Mouse (Mus musculus) B cell, adult 67 days (primary cell): ENCODE results near the gene Frzb. TPM values are rescaled to one million over a fixed set of nuclear protein-coding genes. Genes with fewer than 3 reads are reported as not detected.

Experiments
- total RNA-seq, 2 experiments: library from RNA; stranded (reverse); gene quantifications; 4 replicates each; pipeline ENCODE4 v1.2.4; 2023

Gene Frzb
- total RNA-seq: not detected

DNA sequence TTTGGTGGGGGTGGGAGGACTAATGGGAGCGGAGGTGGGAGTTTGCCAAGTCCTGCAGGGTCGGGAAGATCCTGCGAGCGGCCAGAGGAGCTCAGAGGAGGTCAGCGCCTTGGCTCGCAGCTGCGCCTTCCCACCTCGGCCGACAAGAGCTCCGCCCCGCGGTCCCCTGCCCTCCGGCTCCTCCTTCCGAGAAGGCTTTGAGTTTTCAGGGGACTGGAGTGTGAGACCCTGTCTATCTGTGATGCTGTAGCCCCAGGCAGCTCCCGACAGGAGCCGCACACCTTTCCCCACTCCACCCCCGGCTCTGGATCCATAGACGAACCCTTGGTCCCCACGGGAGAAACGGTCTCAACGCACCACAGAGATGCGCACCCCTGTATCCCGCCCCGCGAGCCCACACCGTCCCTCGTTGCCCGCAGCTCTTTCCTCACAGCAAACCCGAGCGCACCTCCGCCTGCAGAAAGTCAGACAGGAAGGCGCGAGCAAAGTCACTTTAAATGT lies at the start of gene Frzb:
Gene Frzb (minus strand): TSS at position 335 of the 501 bp plus-strand sequence.

Other genes with a start within 250 kb of the Frzb start
- gene Prdx6b, start 155.2 kb downstream of the Frzb start, total RNA-seq: not detected
- 10 to 100 TPM; 43.5 to 57.4 TPM for gene Dnajc10, start 132.2 kb downstream of the Frzb start, total RNA-seq
- under 1 TPM in 1 of 2 experiments, not detected in 1; 0.12 TPM for gene Nckap1, start 133.8 kb upstream of the Frzb start, total RNA-seq
- 1 to 10 TPM; 5.7 to 8.4 TPM for gene Dusp19, start 169.4 kb upstream of the Frzb start, total RNA-seq
- gene Nup35, start 169.6 kb upstream of the Frzb start, total RNA-seq: 10 to 100 TPM; 26.5 to 29.2 TPM